Mouse (Mus musculus) testis, postnatal 10 days (tissue): Measurements from ENCODE around the gene Psmb7.

Experiments used
- DNase-seq: peaks from one replicate; pipeline ENCODE4 v3.0.0; 2021; ENCODE audit warnings: low spot score

Psmb7 gene

GRCm38 (mm10) chr2:38544982-38545381 is 98.9 kb downstream of the Psmb7 start:
- no peak for DNase-seq

- DNase-seq = no peak
These were observed 99.5 kb downstream of the Psmb7 start for GRCm38 (mm10) chr2:38544341-38544740.

GRCm38 (mm10) chr2:38543158-38543557 is 100.7 kb downstream of the Psmb7 start:
- DNase-seq = no peak

GRCm38 (mm10) chr2:38542366-38542765 is 101.5 kb downstream of the Psmb7 start:
- DNase-seq = no peak

DNA sequence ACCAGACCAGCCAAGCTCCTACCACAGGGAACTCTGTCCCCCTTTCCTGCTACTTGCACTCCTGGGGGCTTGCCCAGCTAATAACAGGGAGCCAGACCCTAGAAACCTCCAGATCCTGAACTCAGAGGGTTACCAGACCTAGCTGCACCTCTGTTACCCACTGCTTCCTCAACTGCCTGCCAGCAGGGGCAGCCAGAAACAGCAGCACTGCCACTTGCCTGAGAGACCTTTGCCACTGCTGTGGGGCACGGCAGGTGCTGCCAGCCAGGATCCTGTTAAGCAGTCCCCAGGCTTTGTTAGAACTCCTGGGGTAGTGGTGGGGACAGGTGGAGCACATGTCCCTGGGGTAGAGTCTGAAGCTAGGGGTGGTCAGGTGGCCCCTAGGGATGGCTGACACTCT is 102.3 kb downstream of the Psmb7 start:
- DNase-seq = no peak

DNA sequence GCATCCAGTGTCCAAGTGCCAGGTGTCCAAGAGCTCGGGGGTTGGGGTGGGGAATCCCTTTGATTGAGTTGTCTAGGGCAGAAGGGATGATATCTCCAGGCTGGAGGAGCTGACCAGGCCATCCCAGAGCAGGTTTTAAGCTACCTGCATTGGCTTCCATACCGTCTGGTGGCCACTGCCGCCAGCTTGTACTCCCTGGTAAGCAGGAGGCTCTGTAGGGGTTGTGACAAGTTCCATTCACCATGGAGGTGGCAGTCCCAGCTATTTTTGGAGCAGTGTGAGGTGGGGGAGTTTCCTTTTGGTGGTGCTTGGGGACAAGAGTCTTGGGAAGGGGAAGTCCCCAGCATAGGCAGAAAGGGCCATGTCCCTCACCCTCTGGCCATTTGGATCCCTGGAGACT is 102.8 kb downstream of the Psmb7 start:
- DNase-seq = no peak

DNA sequence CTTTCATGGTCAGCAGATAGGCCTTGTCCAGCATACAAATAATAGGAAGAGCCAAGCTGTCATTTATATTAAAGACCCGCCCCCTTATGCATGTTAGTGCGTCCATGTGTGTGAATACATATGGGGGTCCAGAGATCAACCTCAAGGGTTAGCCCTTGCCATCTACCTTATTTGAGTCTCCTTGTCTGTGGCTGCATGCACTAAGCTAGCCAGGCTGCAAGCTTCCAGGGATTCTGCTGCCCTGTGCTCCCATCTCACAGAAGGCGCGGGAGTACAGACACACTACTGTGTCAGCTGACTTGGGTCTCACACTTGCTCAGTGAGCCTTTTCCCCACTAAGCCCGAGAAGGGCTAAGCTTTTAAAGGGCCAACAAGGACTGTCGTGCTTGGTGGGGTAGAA is 103.2 kb downstream of the Psmb7 start:
- no peak for DNase-seq

- DNase-seq = no peak
These were observed 104.2 kb downstream of the Psmb7 start for GRCm38 (mm10) chr2:38539677-38540076.
